Mouse (Mus musculus) forebrain, embryonic 10.5 days (tissue): Measurements from ENCODE around the gene Hnrnph1. TPM values are rescaled to one million over a fixed set of nuclear protein-coding genes. Genes with fewer than 3 reads are reported as not detected.
A peak's percentile ranks its signal among the peaks of the same experiment; 100 is the strongest.

Experiments
- DNase-seq: peaks from one replicate; pipeline ENCODE4 v3.0.0-alpha.2; 2017; ENCODE audit warnings: low spot score; ENCODE audit errors: extremely low spot score
- H3K27ac ChIP-seq: fragments of 300-500 bp; sonication (generic); 2 replicates; pipeline ENCODE4 v1.5.1; 2016; ENCODE audit warnings: mild to moderate bottlenecking
- H3K27me3 ChIP-seq: fragments of 300-500 bp; sonication (generic); 2 replicates; pipeline ENCODE4 v1.6.1; 2016; ENCODE audit warnings: mild to moderate bottlenecking; ENCODE audit not compliant: poor library complexity, severe bottlenecking
- H3K36me3 ChIP-seq: fragments of 300-500 bp; sonication (generic); replicated peaks from 2 replicates; pipeline ENCODE4 v1.6.1; 2016; ENCODE audit warnings: mild to moderate bottlenecking, moderate library complexity
- H3K4me1 ChIP-seq: fragments of 300-500 bp; sonication (generic); 2 replicates; pipeline ENCODE4 v1.6.1; 2016
- H3K4me3 ChIP-seq: fragments of 300-500 bp; sonication (generic); 2 replicates; pipeline ENCODE4 v1.5.1; 2016; ENCODE audit warnings: mild to moderate bottlenecking, moderate library complexity
- H3K9me3 ChIP-seq: fragments of 300-500 bp; sonication (generic); 2 replicates; pipeline ENCODE4 v1.6.1; 2016; ENCODE audit warnings: mild to moderate bottlenecking, moderate library complexity
- WGBS: fragments of 180-500 bp; shearing (Covaris S2); methylation state at CpG from one replicate; pipeline ENCODE4 v1.1.7; 2016; 5-methylcytosine and 5-hydroxymethylcytosine counted together
- polyA plus RNA-seq: library from polyadenylated mRNA; unstranded; fragments of >200 nt; fragmentation: Nextera tagmentation; extraction: Ambion mirVana; gene quantifications from 2 replicates; pipeline ENCODE4 v1.2.1, GENCODE M21; 2016

Hnrnph1 gene
- polyA plus RNA-seq, 1 experiment from 2014 or later: 666 TPM

- 25% methylated on average over 10 of the region's 10 CpGs for WGBS
- Histone ChIP-seq H3K27ac (peak overlapping the region; percentile 100), H3K27me3 (peaks cover 26% of the 10 kb centered on the region), H3K4me3 (peak overlapping the region; percentile 94), H3K36me3 (peaks cover 29% of the 10 kb centered on the region), H3K4me1 (peaks cover 57% of the 10 kb centered on the region), H3K9me3 (no peaks in the 10 kb centered on the region)
- no peak for DNase-seq
These were observed 517 bp upstream of the Hnrnph1 start for GRCm38 (mm10) chr11:50376156-50376790.

DNA sequence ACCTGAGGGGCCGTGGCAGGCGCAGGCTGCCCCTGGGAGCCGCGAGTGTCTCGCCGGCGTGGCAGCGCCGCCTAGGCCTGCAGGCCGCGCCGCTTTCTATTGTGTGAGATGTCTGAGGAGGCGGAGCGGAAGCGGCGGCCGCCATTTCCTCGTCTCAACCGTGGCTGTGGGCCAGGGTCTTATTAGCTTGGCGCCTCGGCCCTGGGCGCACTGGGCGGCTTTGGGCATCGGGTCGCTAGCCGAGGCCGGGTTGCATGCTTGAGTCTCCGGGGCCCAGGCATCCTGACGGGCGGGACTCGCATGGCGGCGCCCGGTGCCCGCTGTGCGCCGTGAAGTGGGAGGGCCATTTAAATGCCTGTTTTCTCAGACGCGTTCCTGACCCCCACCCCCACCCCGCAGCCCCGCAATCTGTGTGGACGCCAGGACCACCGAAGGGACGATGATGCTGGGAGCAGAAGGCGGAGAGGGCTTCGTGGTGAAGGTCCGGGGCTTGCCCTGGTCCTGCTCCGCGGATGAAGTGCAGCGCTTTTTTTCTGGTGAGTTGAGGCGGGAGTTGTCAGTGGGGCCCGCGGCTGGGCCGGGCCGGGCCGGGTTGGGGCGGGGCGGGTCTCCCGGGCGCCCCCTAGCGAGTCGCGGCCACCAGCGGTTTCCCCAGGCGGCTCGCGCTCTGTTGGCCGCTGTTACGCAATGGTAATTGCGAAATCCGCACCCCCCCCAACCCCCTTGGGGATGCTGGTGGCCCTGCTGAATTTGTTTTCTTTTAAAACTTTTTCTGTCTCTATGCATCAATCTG lies 1.3 kb downstream of the Hnrnph1 start:
- DNase-seq: peak; percentile 78
- under 1% methylated on average over 71 of the region's 71 CpGs for WGBS
- Histone ChIP-seq H3K27me3 (peaks cover 21% of the 10 kb centered on the region), H3K27ac (peak overlapping the region; percentile 100), H3K4me3 (peak overlapping the region; percentile 94), H3K9me3 (no peaks in the 10 kb centered on the region), H3K36me3 (peaks cover 47% of the 10 kb centered on the region), H3K4me1 (peaks cover 51% of the 10 kb centered on the region)

DNA sequence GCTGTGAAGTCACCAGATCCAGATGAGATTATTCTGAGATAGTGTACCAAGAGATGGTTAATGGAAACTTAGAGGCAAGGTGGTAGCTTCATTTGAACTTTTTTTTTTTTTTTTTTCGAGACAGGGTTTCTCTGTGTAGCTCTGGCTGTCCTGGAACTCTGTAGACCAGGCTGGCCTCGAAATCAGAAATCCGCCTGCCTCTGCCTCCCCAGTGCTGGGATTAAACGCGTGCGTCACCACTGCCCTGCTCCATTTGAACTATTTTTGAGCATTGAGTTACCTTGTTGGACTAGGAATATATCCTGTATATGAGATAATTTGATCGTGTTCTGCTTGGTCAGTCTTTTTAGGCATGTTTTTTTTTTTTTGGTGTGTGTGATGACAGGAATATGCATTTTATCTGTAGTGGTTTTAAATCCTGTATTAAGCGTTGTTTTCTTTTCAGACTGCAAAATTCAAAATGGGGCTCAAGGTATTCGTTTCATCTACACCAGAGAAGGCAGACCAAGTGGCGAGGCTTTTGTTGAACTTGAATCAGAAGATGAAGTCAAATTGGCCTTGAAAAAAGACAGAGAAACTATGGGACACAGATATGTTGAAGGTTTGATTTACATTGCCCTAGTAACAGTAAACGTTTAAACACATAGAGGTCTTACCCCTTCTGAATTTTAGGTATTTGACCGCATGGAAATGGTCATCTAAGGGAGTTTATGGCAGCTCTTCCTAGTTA lies 2.4 kb downstream of the Hnrnph1 start:
- H3K36me3 ChIP-seq: peaks cover 58% of the 10 kb centered on the region
- no peak for DNase-seq
- peaks cover 51% of the 10 kb centered on the region for H3K4me1 ChIP-seq
- peaks cover 19% of the 10 kb centered on the region for H3K27me3 ChIP-seq
- H3K9me3 ChIP-seq: no peaks in the 10 kb centered on the region
- H3K4me3 ChIP-seq: peak overlapping the region; percentile 94
- H3K27ac ChIP-seq: peak overlapping the region; percentile 100; the same call in 1 of the 2 replicates
- 78% methylated on average over 12 of the region's 12 CpGs for WGBS

DNA sequence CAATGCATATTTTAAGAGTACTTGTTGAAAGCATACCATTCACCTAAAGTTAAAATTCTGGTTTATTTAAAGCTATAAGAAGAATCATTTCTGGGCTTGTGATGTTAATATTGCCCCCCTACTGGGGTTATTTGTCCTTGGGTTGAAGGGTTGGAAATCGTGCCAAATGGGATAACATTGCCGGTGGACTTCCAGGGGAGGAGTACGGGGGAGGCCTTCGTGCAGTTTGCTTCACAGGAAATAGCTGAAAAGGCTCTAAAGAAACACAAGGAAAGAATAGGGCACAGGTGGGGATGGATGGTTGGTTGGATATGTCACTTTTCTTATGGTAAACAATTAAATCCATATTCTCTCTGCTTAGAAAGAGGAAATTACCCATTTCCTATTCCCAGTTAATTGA lies 4.5 kb downstream of the Hnrnph1 start:
- Histone ChIP-seq H3K4me1 (peaks cover 34% of the 10 kb centered on the region), H3K36me3 (peaks cover 79% of the 10 kb centered on the region), H3K9me3 (no peaks in the 10 kb centered on the region), H3K4me3 (peak overlapping the region; percentile 94), H3K27me3 (no peaks in the 10 kb centered on the region), H3K27ac (no peak overlapping the region)
- WGBS: 65% methylated on average over 4 of the region's 4 CpGs
- DNase-seq: no peak

DNA sequence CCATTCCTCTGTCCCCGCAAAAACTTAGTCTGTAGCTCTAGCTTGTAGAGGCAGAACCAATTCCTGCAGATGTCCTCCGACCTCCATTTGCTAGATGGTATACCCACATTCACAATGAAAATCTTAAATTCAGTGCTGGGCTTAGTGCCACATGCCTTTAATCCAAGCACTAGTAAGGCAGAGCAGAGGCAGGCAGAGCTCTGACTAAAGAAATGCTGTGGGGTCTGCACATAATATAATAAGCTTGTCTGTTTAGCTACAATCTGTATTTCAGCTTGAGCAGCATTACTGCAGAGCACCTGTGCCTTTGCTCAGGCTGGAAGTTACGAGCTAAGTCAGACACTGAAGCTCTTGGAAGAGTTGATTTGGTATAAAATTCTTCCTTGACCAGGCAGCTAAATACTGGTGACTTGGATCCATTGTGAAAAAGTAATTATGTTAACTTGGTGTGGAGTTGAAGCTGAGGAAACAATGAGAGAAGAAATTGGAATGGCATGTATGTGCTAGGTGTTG lies 10.4 kb downstream of the Hnrnph1 start:
- Histone ChIP-seq H3K9me3 (no peaks in the 10 kb centered on the region), H3K4me3 (no peak overlapping the region), H3K27me3 (no peaks in the 10 kb centered on the region), H3K27ac (no peak overlapping the region), H3K4me1 (no peaks in the 10 kb centered on the region), H3K36me3 (peaks cover 95% of the 10 kb centered on the region)
- 81% methylated on average over 3 of the region's 3 CpGs for WGBS
- DNase-seq: no peak

GRCm38 (mm10) chr11:50387697-50388096 lies 10.9 kb downstream of the Hnrnph1 start:
- WGBS: 92% methylated on average over 4 of the region's 4 CpGs
- no peak for DNase-seq
- peaks cover 94% of the 10 kb centered on the region for H3K36me3 ChIP-seq

GRCm38 (mm10) chr11:50388217-50388929 lies 11.6 kb downstream of the Hnrnph1 start:
- no peak overlapping the region for H3K27ac ChIP-seq
- no peak overlapping the region for H3K4me3 ChIP-seq
- H3K4me1 ChIP-seq: no peaks in the 10 kb centered on the region
- no peaks in the 10 kb centered on the region for H3K9me3 ChIP-seq
- peaks cover 94% of the 10 kb centered on the region for H3K36me3 ChIP-seq
- H3K27me3 ChIP-seq: no peaks in the 10 kb centered on the region
- no peak for DNase-seq
- 98% methylated on average over 3 of the region's 3 CpGs for WGBS

More at GRCm38 (mm10) chr11:50387697-50388096, 10.9 kb downstream of the Hnrnph1 start:
- Histone ChIP-seq H3K4me3 (no peak overlapping the region), H3K4me1 (no peaks in the 10 kb centered on the region), H3K27me3 (no peaks in the 10 kb centered on the region), H3K27ac (no peak overlapping the region), H3K9me3 (no peaks in the 10 kb centered on the region)

DNA sequence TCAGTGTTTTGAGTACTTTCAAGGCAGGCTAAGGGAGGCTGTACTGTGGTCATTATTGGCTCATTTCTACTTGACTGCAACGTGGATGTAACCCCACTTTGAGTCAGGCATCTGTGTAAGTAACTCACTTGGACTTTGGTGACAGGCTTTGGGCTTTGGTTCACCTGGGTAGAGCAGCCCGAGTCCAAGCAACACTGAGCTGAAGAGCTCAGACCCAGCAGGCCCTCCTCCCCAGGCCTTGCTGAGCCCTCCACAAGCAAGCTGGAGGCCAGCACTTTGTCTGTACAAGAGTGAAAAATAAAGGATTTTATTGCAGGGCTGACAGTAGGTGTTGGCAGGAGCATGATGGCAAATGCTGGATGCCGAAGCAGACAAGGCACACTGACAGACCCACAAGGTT lies 12.2 kb downstream of the Hnrnph1 start:
- Histone ChIP-seq H3K27ac (no peak overlapping the region), H3K36me3 (peaks cover 94% of the 10 kb centered on the region), H3K27me3 (no peaks in the 10 kb centered on the region), H3K4me3 (no peak overlapping the region), H3K9me3 (no peaks in the 10 kb centered on the region), H3K4me1 (no peaks in the 10 kb centered on the region)
- no peak for DNase-seq
- WGBS: 78% methylated on average over 3 of the region's 3 CpGs

- peaks cover 94% of the 10 kb centered on the region for H3K36me3 ChIP-seq
- no peak for DNase-seq
These were observed 12.8 kb downstream of the Hnrnph1 start for GRCm38 (mm10) chr11:50389616-50390015.

DNA sequence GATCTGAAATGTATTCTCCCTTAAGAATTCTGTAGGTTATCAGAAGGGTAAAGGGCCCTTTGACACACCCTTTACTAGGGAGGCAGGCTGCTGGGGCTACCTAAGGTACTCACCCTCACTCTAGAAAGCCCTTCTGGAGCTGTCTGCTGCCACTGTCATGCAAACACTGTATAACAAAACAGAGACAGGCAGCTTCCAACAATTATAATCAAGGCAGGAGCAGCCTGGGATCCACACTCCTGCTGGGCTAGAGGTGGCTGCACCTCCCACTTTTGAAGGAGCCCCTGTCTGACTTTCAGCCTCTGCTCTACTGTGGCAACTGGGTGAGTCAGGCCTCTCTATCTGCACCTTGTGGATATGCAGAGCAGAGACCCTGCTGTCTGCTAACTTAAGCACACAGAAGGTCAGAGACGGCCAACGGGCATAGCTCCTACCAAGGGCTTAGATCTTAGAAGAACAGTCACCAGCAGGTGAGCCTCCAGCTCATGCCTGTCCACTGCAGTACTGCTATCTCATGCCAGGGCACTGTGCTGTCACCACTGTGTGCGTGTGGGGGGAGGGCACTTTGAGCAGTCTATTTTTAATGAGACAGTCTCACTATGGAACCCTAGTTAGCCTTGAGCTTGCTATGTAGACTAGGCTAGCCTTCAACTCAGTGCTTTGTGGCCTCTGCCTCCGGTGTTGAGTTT lies 14.6 kb downstream of the Hnrnph1 start:
- DNase-seq: no peak
- H3K4me3 ChIP-seq: no peak overlapping the region
- WGBS: 84% methylated on average over 4 of the region's 4 CpGs
- no peaks in the 10 kb centered on the region for H3K4me1 ChIP-seq
- H3K9me3 ChIP-seq: no peaks in the 10 kb centered on the region
- peaks cover 87% of the 10 kb centered on the region for H3K36me3 ChIP-seq
- no peak overlapping the region for H3K27ac ChIP-seq
- H3K27me3 ChIP-seq: no peaks in the 10 kb centered on the region

More at GRCm38 (mm10) chr11:50389616-50390015, 12.8 kb downstream of the Hnrnph1 start:
- 80% methylated on average over 5 of the region's 5 CpGs for WGBS
- Histone ChIP-seq H3K27me3 (no peaks in the 10 kb centered on the region), H3K4me1 (no peaks in the 10 kb centered on the region), H3K27ac (no peak overlapping the region), H3K4me3 (no peak overlapping the region), H3K9me3 (no peaks in the 10 kb centered on the region)

- H3K36me3 ChIP-seq: peaks cover 87% of the 10 kb centered on the region
- no peak overlapping the region for H3K27ac ChIP-seq
- no peaks in the 10 kb centered on the region for H3K27me3 ChIP-seq
- no peaks in the 10 kb centered on the region for H3K4me1 ChIP-seq
- no peak overlapping the region for H3K4me3 ChIP-seq
- no peaks in the 10 kb centered on the region for H3K9me3 ChIP-seq
- no peak for DNase-seq
- WGBS: 86% methylated on average over 6 of the region's 6 CpGs
These were observed 16.5 kb downstream of the Hnrnph1 start for GRCm38 (mm10) chr11:50393306-50393705.

DNA sequence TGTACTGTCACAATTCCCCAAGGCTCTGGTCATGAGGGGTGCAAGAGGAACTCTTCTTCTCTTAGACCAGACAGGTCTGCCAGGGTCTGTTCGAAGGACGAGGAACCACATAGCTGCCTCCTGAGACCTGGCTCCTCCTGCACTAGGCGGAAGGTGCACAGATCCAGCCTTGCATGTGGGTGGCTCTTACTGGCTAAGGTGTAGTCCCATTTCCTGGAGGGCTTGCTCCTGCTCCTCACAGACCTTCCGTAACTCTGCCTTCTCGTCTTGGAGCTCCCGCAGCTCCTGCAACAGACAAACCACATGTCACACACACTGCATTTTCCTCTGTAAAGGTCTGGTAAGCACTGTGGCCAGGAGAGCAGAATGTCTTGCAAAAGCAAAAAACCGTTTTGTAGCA lies 17.9 kb downstream of the Hnrnph1 start:
- 90% methylated on average over 7 of the region's 7 CpGs for WGBS
- H3K36me3 ChIP-seq: peaks cover 89% of the 10 kb centered on the region
- DNase-seq: no peak
- H3K4me1 ChIP-seq: no peaks in the 10 kb centered on the region
- no peaks in the 10 kb centered on the region for H3K27me3 ChIP-seq
- H3K9me3 ChIP-seq: no peaks in the 10 kb centered on the region
- no peak overlapping the region for H3K27ac ChIP-seq
- no peak overlapping the region for H3K4me3 ChIP-seq
